Mouse (Mus musculus): ENCODE measurements around the gene Phospho2. TPM values are rescaled to one million over a fixed set of nuclear protein-coding genes. Genes with fewer than 3 reads are reported as not detected.
"Not testable (repeated sequence)": the region's sequence is repeated elsewhere in the genome, so short reads cannot be mapped to it uniquely, and the experiment has no call there.

Gene Phospho2
- polyA plus RNA-seq, 1 experiment from 2014 or later, result 37.0 TPM

- H3K4me3 ChIP-seq, result no peak overlapping the region
- H3K27ac ChIP-seq, result no peak overlapping the region
- H3K9me3 ChIP-seq (replicated peaks), result no peaks in the 10 kb centered on the region
- WGBS, result 72% methylated on average over 8 of the region's 8 CpGs
- no peak overlapping the region for H3K4me2 ChIP-seq (replicated peaks)
- no peak overlapping the region for H3K9ac ChIP-seq
- H3K36me3 ChIP-seq, result no peaks in the 10 kb centered on the region
- no peaks in the 10 kb centered on the region for H3K27me3 ChIP-seq
- ATAC-seq (ENCODE audit: low FRiP score), result no peak
- no peaks in the 10 kb centered on the region for H3K4me1 ChIP-seq
Measured at GRCm38 (mm10) chr2:69803756-69804155, 14.3 kb downstream of the Phospho2 start.

- not testable (repeated sequence) for H3K4me3 ChIP-seq; H3K27ac ChIP-seq; H3K9ac ChIP-seq; H3K9me3 ChIP-seq (replicated peaks); H3K4me1 ChIP-seq; H3K27me3 ChIP-seq; H3K36me3 ChIP-seq; H3K4me2 ChIP-seq (replicated peaks); ATAC-seq (ENCODE audit: low FRiP score)
- 81% methylated on average over 9 of the region's 9 CpGs for WGBS
Measured at GRCm38 (mm10) chr2:69804663-69805062, 15.2 kb downstream of the Phospho2 start.

GRCm38 (mm10) chr2:69810169-69810568 is 20.7 kb downstream of the Phospho2 start:
- Histone ChIP-seq H3K9me3 (replicated peaks) (no peaks in the 10 kb centered on the region), H3K27ac (no peak overlapping the region), H3K9ac (no peak overlapping the region), H3K4me1 (no peaks in the 10 kb centered on the region), H3K4me2 (replicated peaks) (no peak overlapping the region), H3K36me3 (no peaks in the 10 kb centered on the region), H3K4me3 (no peak overlapping the region), H3K27me3 (no peaks in the 10 kb centered on the region)
- 68% methylated on average over 15 of the region's 15 CpGs for WGBS
- no peak for ATAC-seq (ENCODE audit: low FRiP score)

GRCm38 (mm10) chr2:69811349-69811748 is 21.9 kb downstream of the Phospho2 start:
- H3K9ac ChIP-seq; H3K4me2 ChIP-seq (replicated peaks); ATAC-seq (ENCODE audit: low FRiP score); H3K36me3 ChIP-seq; H3K4me1 ChIP-seq; H3K27ac ChIP-seq; H3K27me3 ChIP-seq; H3K9me3 ChIP-seq (replicated peaks); H3K4me3 ChIP-seq: not testable (repeated sequence)
- 70% methylated on average over 7 of the region's 7 CpGs for WGBS

- H3K9ac ChIP-seq, result no peak overlapping the region
- H3K36me3 ChIP-seq, result no peaks in the 10 kb centered on the region
- 86% methylated on average over 5 of the region's 5 CpGs for WGBS
- H3K27me3 ChIP-seq, result no peaks in the 10 kb centered on the region
- no peak overlapping the region for H3K27ac ChIP-seq
- no peak overlapping the region for H3K4me3 ChIP-seq
- no peak for ATAC-seq (ENCODE audit: low FRiP score)
- no peaks in the 10 kb centered on the region for H3K9me3 ChIP-seq (replicated peaks)
- peaks cover under 1% of the 10 kb centered on the region for H3K4me1 ChIP-seq
- H3K4me2 ChIP-seq (replicated peaks), result no peak overlapping the region
Measured at GRCm38 (mm10) chr2:69816575-69816974, 27.2 kb downstream of the Phospho2 start.

- ATAC-seq (ENCODE audit: low FRiP score), result no peak
- peaks cover 8% of the 10 kb centered on the region for H3K4me1 ChIP-seq
- no peaks in the 10 kb centered on the region for H3K9me3 ChIP-seq (replicated peaks)
- no peak overlapping the region for H3K9ac ChIP-seq
- H3K36me3 ChIP-seq, result no peaks in the 10 kb centered on the region
- H3K27me3 ChIP-seq, result no peaks in the 10 kb centered on the region
- H3K4me3 ChIP-seq, result no peak overlapping the region
- H3K27ac ChIP-seq, result no peak overlapping the region
- 83% methylated on average over 9 of the region's 9 CpGs for WGBS
- no peak overlapping the region for H3K4me2 ChIP-seq (replicated peaks)
Measured at GRCm38 (mm10) chr2:69818350-69819085, 29.1 kb downstream of the Phospho2 start.

GRCm38 (mm10) chr2:69820201-69820600 is 30.8 kb downstream of the Phospho2 start:
- no peaks in the 10 kb centered on the region for H3K9me3 ChIP-seq (replicated peaks)
- no peak overlapping the region for H3K4me2 ChIP-seq (replicated peaks)
- no peak overlapping the region for H3K9ac ChIP-seq
- peaks cover 22% of the 10 kb centered on the region for H3K4me1 ChIP-seq
- peaks cover 6% of the 10 kb centered on the region; the same call in 1 of the 2 replicates for H3K36me3 ChIP-seq
- H3K4me3 ChIP-seq, result no peak overlapping the region
- no peak for ATAC-seq (ENCODE audit: low FRiP score)
- H3K27me3 ChIP-seq, result no peaks in the 10 kb centered on the region
- 86% methylated on average over 1 of the region's 1 CpGs for WGBS
- no peak overlapping the region for H3K27ac ChIP-seq

- Histone ChIP-seq H3K4me2 (replicated peaks) (peak within 1 kb of the TSS; percentile 81), H3K4me3 (peak within 1 kb of the TSS; percentile 94)
Measured at GRCm38 (mm10) chr2:69821711-69822110, 32.3 kb downstream of the Phospho2 start, which contains the start of gene Klhl23. Gene Klhl23 (plus strand): TSS chr2:69821944.

GRCm38 (mm10) chr2:69822361-69823128 is 33.1 kb downstream of the Phospho2 start:
- H3K36me3 ChIP-seq, result peaks cover 6% of the 10 kb centered on the region; the same call in 1 of the 2 replicates
- no peaks in the 10 kb centered on the region for H3K27me3 ChIP-seq
- H3K9ac ChIP-seq, result peak overlapping the region; percentile 97
- peak overlapping the region; percentile 81 for H3K4me2 ChIP-seq (replicated peaks)
- peak overlapping the region; percentile 94 for H3K27ac ChIP-seq
- peaks cover 28% of the 10 kb centered on the region for H3K4me1 ChIP-seq
- ATAC-seq (ENCODE audit: low FRiP score), result peak; percentile 71
- H3K4me3 ChIP-seq, result peak overlapping the region; percentile 94
- under 1% methylated on average over 68 of the region's 80 CpGs for WGBS
- no peaks in the 10 kb centered on the region for H3K9me3 ChIP-seq (replicated peaks)

More at GRCm38 (mm10) chr2:69821711-69822110, 32.3 kb downstream of the Phospho2 start, which contains the start of gene Klhl23:
- H3K27ac ChIP-seq, result peak within 1 kb of the TSS; percentile 94
- H3K9me3 ChIP-seq (replicated peaks), result no peaks in the 10 kb centered on the region
- ATAC-seq (ENCODE audit: low FRiP score), result no peak
- peaks cover 6% of the 10 kb centered on the region; the same call in 1 of the 2 replicates for H3K36me3 ChIP-seq
- no peaks in the 10 kb centered on the region for H3K27me3 ChIP-seq
- WGBS, result 28% methylated on average over 8 of the region's 8 CpGs
- peak within 1 kb of the TSS; percentile 97 for H3K9ac ChIP-seq
- peaks cover 27% of the 10 kb centered on the region for H3K4me1 ChIP-seq

GRCm38 (mm10) chr2:69823129-69823677 is 33.8 kb downstream of the Phospho2 start:
- 2% methylated on average over 45 of the region's 45 CpGs for WGBS
- peaks cover 6% of the 10 kb centered on the region; the same call in 1 of the 2 replicates for H3K36me3 ChIP-seq

GRCm38 (mm10) chr2:69825898-69826297 is 36.5 kb downstream of the Phospho2 start:
- Histone ChIP-seq H3K4me2 (replicated peaks) (no peak overlapping the region), H3K4me1 (peaks cover 28% of the 10 kb centered on the region), H3K9me3 (replicated peaks) (no peaks in the 10 kb centered on the region), H3K4me3 (no peak overlapping the region), H3K27ac (no peak overlapping the region), H3K27me3 (no peaks in the 10 kb centered on the region), H3K36me3 (peaks cover 24% of the 10 kb centered on the region), H3K9ac (no peak overlapping the region)
- WGBS, result 83% methylated on average over 10 of the region's 10 CpGs
- ATAC-seq (ENCODE audit: low FRiP score), result no peak

More at GRCm38 (mm10) chr2:69823129-69823677, 33.8 kb downstream of the Phospho2 start:
- ATAC-seq (ENCODE audit: low FRiP score), result peak; percentile 82
- Histone ChIP-seq H3K27me3 (no peaks in the 10 kb centered on the region), H3K4me3 (peak overlapping the region; percentile 94), H3K4me1 (peaks cover 28% of the 10 kb centered on the region), H3K27ac (peak overlapping the region; percentile 94), H3K9ac (peak overlapping the region; percentile 97), H3K4me2 (replicated peaks) (peak overlapping the region; percentile 81), H3K9me3 (replicated peaks) (no peaks in the 10 kb centered on the region)

- Histone ChIP-seq H3K4me2 (replicated peaks) (no peak overlapping the region), H3K4me1 (peaks cover 28% of the 10 kb centered on the region), H3K27ac (no peak overlapping the region), H3K9me3 (replicated peaks) (no peaks in the 10 kb centered on the region), H3K9ac (no peak overlapping the region), H3K36me3 (peaks cover 28% of the 10 kb centered on the region), H3K4me3 (no peak overlapping the region), H3K27me3 (no peaks in the 10 kb centered on the region)
- no peak for ATAC-seq (ENCODE audit: low FRiP score)
- 50% methylated on average over 2 of the region's 2 CpGs for WGBS
Measured at GRCm38 (mm10) chr2:69826380-69826779, 37.0 kb downstream of the Phospho2 start.
